Mouse (Mus musculus): ENCODE data around the gene Helz. TPM values are rescaled to one million over a fixed set of nuclear protein-coding genes. Genes with fewer than 3 reads are reported as not detected.

Helz gene
- polyA plus RNA-seq, 1 experiment from 2014 or later, result 5.6 TPM

- Histone ChIP-seq H3K4me2 (no peak overlapping the region), H3K27me3 (no peaks in the 10 kb centered on the region), H3K4me1 (replicated peaks) (no peaks in the 10 kb centered on the region), H3K9ac (no peak overlapping the region), H3K9me3 (replicated peaks) (no peaks in the 10 kb centered on the region), H3K4me3 (replicated peaks) (no peak overlapping the region), H3K36me3 (replicated peaks) (no peaks in the 10 kb centered on the region), H3K27ac (replicated peaks) (no peak overlapping the region)
- WGBS (ENCODE audit: insufficient replicate concordance), result 50% methylated on average over 1 of the region's 1 CpGs
- no peak for ATAC-seq (ENCODE audit: insufficient read depth)
Measured at GRCm38 (mm10) chr11:107521153-107521552, 26.6 kb upstream of the Helz start.

DNA sequence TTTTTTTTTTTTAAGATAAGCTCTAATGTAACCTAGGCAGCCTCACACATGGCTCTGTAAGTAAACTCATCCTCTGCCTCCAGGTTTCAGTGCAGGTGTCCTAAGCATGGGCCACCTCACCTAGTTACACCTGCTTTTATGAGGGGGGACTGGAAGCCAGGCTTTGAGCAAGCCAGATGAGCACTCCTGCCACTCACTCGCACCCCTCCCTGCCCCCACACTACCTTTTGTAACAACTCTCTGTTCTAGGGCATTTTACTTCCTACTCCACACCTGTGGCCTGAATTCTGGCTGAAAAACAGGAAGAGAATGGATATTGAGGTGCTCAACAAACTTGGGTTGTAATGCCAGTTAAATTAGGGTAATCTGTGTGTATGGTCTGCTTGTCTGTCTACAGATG lies 22.8 kb upstream of the Helz start:
- peaks cover 4% of the 10 kb centered on the region; the same call in 1 of the 2 replicates for H3K4me1 ChIP-seq (replicated peaks)
- H3K4me3 ChIP-seq (replicated peaks), result no peak overlapping the region
- no peak overlapping the region for H3K9ac ChIP-seq
- H3K27ac ChIP-seq (replicated peaks), result no peak overlapping the region
- no peaks in the 10 kb centered on the region for H3K36me3 ChIP-seq (replicated peaks)
- no peak for ATAC-seq (ENCODE audit: insufficient read depth)
- no peak overlapping the region for H3K4me2 ChIP-seq
- WGBS (ENCODE audit: insufficient replicate concordance), result 64% methylated on average over 1 of the region's 1 CpGs
- no peaks in the 10 kb centered on the region for H3K27me3 ChIP-seq
- H3K9me3 ChIP-seq (replicated peaks), result no peaks in the 10 kb centered on the region

DNA sequence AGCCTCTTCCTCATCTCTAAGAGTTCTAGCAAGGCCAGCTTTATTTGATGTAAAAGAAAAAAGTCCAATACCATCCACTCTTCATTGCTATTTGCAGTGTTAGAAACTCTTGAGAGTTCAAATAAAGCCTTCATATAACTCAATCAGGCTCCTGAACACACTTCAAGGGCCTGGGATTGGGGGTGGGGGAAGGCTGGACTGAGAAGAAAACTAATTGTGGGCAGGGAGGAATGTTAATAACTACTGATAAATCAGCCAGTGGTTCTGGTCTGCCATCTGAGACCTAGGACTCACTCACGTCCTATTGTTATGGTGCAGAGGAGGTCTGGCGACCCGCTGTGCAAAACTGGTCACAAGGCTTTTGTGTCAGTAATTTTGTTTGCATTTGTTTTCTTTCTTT lies 20.1 kb upstream of the Helz start:
- no peak for ATAC-seq (ENCODE audit: insufficient read depth)
- no peaks in the 10 kb centered on the region for H3K9me3 ChIP-seq (replicated peaks)
- H3K27ac ChIP-seq (replicated peaks), result no peak overlapping the region
- H3K4me3 ChIP-seq (replicated peaks), result no peak overlapping the region
- H3K36me3 ChIP-seq (replicated peaks), result no peaks in the 10 kb centered on the region
- no peaks in the 10 kb centered on the region for H3K27me3 ChIP-seq
- H3K4me2 ChIP-seq, result no peak overlapping the region
- peaks cover 12% of the 10 kb centered on the region for H3K4me1 ChIP-seq (replicated peaks)
- no peak overlapping the region for H3K9ac ChIP-seq
- 67% methylated on average over 3 of the region's 3 CpGs for WGBS (ENCODE audit: insufficient replicate concordance)

- ATAC-seq (ENCODE audit: insufficient read depth), result peak; percentile 34; the same call in 1 of the 2 replicates
- Histone ChIP-seq H3K9me3 (replicated peaks) (no peaks in the 10 kb centered on the region), H3K4me2 (no peak overlapping the region), H3K4me3 (replicated peaks) (no peak overlapping the region), H3K27me3 (no peaks in the 10 kb centered on the region), H3K27ac (replicated peaks) (no peak overlapping the region), H3K4me1 (replicated peaks) (peaks cover 12% of the 10 kb centered on the region), H3K36me3 (replicated peaks) (no peaks in the 10 kb centered on the region), H3K9ac (no peak overlapping the region)
- 11% methylated on average over 8 of the region's 8 CpGs for WGBS (ENCODE audit: insufficient replicate concordance)
Measured at GRCm38 (mm10) chr11:107529320-107529719, 18.4 kb upstream of the Helz start.

DNA sequence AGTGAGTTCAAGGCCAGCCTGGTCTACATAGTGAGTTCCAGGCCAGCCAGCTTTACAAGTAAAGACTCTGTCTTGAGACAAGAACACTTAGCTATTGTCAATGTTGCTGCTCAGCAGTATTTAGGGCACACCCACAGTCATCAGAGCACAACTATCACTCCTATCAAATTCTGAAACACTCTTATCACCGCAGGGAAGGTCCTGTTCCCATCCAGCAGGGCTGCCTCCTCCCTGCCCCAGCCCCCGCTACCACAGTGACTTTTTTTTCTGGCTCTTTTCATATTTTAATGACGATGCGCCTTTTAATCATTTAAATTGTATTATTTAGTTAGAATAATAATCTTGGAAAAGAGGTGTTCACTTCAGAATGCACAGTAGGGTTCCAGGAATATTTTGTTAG lies 16.3 kb upstream of the Helz start:
- ATAC-seq (ENCODE audit: insufficient read depth), result peak; percentile 42
- WGBS (ENCODE audit: insufficient replicate concordance), result 31% methylated on average over 4 of the region's 4 CpGs

DNA sequence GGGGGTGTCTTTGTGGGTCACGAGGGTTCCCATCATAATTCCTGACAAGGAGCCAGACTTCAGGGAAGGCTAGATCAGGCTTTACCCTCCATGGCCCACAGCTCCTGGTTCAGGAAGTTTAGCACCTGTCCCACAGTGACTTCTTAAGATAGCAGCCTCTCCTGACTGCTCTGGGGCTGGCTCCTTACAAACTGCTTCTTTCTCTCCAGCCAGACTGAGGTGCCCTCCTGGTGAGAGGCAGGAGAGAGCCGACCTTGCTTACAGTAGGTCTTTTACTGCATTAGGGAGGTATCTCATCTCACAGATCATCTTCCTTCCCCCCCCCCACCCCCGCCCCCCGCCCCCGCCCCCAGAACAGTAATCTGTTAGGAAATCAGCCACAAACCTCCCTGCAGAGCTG lies 15.5 kb upstream of the Helz start:
- H3K4me3 ChIP-seq (replicated peaks), result no peak overlapping the region
- no peak overlapping the region for H3K27ac ChIP-seq (replicated peaks)
- WGBS (ENCODE audit: insufficient replicate concordance), result 13% methylated on average over 5 of the region's 5 CpGs
- H3K4me2 ChIP-seq, result no peak overlapping the region
- H3K36me3 ChIP-seq (replicated peaks), result no peaks in the 10 kb centered on the region
- peaks cover 12% of the 10 kb centered on the region for H3K4me1 ChIP-seq (replicated peaks)
- no peaks in the 10 kb centered on the region for H3K27me3 ChIP-seq
- H3K9ac ChIP-seq, result no peak overlapping the region
- no peaks in the 10 kb centered on the region for H3K9me3 ChIP-seq (replicated peaks)
- no peak for ATAC-seq (ENCODE audit: insufficient read depth)

More for the DNA sequence above, 16.3 kb upstream of the Helz start:
- no peak overlapping the region for H3K9ac ChIP-seq
- no peaks in the 10 kb centered on the region for H3K9me3 ChIP-seq (replicated peaks)
- 0 out of 2 replicates have a peak overlapping the region, but pooled peaks have one; percentile 6 for H3K27ac ChIP-seq (replicated peaks)
- H3K27me3 ChIP-seq, result no peaks in the 10 kb centered on the region
- peaks cover 12% of the 10 kb centered on the region for H3K4me1 ChIP-seq (replicated peaks)
- H3K4me2 ChIP-seq, result no peak overlapping the region
- H3K4me3 ChIP-seq (replicated peaks), result no peak overlapping the region
- H3K36me3 ChIP-seq (replicated peaks), result no peaks in the 10 kb centered on the region

DNA sequence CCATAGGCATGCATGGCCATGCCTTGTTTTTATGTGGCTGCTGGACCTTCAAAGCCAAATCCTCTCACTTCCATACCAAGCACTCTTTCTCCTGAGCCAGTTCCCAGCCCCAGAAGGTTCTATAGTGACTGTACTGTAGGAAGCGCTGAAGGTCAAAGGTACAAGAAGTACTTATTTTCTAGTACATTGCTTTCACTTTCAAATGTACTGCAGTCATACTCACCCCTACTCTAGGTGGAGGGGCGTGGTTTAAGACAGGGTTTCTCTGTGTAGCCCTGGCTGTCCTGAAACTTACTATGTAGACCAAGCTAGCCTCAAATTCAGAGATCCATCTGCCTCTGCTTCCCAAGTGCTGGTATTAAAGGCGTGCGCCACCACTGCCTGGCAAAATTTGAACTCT lies 8.7 kb upstream of the Helz start:
- whole genome bisulfite sequencing (ENCODE audit: insufficient replicate concordance), result 76% methylated on average over 4 of the region's 4 CpGs
- Histone ChIP-seq H3K4me3 (replicated peaks) (no peak overlapping the region), H3K9ac (no peak overlapping the region), H3K36me3 (replicated peaks) (no peaks in the 10 kb centered on the region), H3K4me1 (replicated peaks) (no peaks in the 10 kb centered on the region), H3K4me2 (no peak overlapping the region), H3K27ac (replicated peaks) (no peak overlapping the region), H3K9me3 (replicated peaks) (no peaks in the 10 kb centered on the region), H3K27me3 (no peaks in the 10 kb centered on the region)
- no peak for ATAC-seq (ENCODE audit: insufficient read depth)

- H3K27me3 ChIP-seq, result peaks cover under 1% of the 10 kb centered on the region; the same call in 1 of the 2 replicates
- no peak overlapping the region for H3K27ac ChIP-seq (replicated peaks)
- no peak overlapping the region for H3K4me3 ChIP-seq (replicated peaks)
- no peak overlapping the region for H3K4me2 ChIP-seq
- ATAC-seq (ENCODE audit: insufficient read depth), result no peak
- no peaks in the 10 kb centered on the region for H3K9me3 ChIP-seq (replicated peaks)
- no peaks in the 10 kb centered on the region for H3K4me1 ChIP-seq (replicated peaks)
- H3K9ac ChIP-seq, result no peak overlapping the region
- 23% methylated on average over 1 of the region's 1 CpGs for WGBS (ENCODE audit: insufficient replicate concordance)
- H3K36me3 ChIP-seq (replicated peaks), result no peaks in the 10 kb centered on the region
Measured at GRCm38 (mm10) chr11:107540339-107540738, 7.4 kb upstream of the Helz start.

- Histone ChIP-seq H3K9ac (no peak overlapping the region), H3K27me3 (peaks cover 22% of the 10 kb centered on the region), H3K9me3 (replicated peaks) (no peaks in the 10 kb centered on the region), H3K4me3 (replicated peaks) (no peak overlapping the region), H3K36me3 (replicated peaks) (no peaks in the 10 kb centered on the region), H3K4me1 (replicated peaks) (peaks cover 28% of the 10 kb centered on the region), H3K4me2 (peak overlapping the region; percentile 94), H3K27ac (replicated peaks) (no peak overlapping the region)
- WGBS (ENCODE audit: insufficient replicate concordance), result 36% methylated on average over 13 of the region's 13 CpGs
- no peak for ATAC-seq (ENCODE audit: insufficient read depth)
Measured at GRCm38 (mm10) chr11:107545747-107546476, 1.8 kb upstream of the Helz start.

DNA sequence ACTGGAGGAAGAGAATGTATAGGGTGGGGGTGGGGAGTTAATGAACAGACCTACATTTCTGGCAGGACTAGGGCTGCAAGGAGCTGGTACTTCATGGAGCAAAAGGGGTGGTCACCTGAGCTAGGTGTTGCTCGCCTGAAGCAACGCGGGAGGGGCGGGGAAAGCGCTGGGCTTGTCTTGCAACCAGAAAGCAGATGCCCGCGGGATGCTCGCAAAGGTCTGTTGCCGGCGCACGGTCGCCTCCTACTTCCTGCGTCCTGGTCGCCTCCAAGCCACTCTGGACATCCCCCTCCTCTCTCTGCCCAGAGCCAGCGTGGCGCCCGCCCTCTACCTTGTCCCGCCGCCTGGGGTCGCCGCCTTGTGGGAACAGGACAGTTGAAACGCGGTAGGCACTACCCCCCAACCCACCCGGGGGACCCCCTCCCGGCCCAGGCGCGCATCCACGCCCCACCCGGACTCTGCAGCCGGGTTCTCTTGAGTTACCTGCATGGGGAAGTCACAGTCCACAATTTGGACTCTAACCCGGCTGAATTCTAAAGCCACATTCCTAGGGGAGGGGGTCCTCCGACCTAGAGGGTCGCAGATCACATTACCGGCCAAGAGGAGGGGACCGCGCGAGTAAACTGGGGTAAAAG lies 946 bp upstream of the Helz start:
- WGBS (ENCODE audit: insufficient replicate concordance), result 0% methylated on average over 37 of the region's 37 CpGs
- peaks cover 22% of the 10 kb centered on the region for H3K27me3 ChIP-seq
- peak overlapping the region; percentile 20 for H3K9ac ChIP-seq
- no peak for ATAC-seq (ENCODE audit: insufficient read depth)
- peaks cover 36% of the 10 kb centered on the region for H3K4me1 ChIP-seq (replicated peaks)
- no peak overlapping the region for H3K27ac ChIP-seq (replicated peaks)
- H3K9me3 ChIP-seq (replicated peaks), result no peaks in the 10 kb centered on the region
- H3K4me3 ChIP-seq (replicated peaks), result peak overlapping the region; percentile 90
- H3K36me3 ChIP-seq (replicated peaks), result peaks cover 7% of the 10 kb centered on the region; the same call in 1 of the 2 replicates
- peak overlapping the region; percentile 94 for H3K4me2 ChIP-seq

DNA sequence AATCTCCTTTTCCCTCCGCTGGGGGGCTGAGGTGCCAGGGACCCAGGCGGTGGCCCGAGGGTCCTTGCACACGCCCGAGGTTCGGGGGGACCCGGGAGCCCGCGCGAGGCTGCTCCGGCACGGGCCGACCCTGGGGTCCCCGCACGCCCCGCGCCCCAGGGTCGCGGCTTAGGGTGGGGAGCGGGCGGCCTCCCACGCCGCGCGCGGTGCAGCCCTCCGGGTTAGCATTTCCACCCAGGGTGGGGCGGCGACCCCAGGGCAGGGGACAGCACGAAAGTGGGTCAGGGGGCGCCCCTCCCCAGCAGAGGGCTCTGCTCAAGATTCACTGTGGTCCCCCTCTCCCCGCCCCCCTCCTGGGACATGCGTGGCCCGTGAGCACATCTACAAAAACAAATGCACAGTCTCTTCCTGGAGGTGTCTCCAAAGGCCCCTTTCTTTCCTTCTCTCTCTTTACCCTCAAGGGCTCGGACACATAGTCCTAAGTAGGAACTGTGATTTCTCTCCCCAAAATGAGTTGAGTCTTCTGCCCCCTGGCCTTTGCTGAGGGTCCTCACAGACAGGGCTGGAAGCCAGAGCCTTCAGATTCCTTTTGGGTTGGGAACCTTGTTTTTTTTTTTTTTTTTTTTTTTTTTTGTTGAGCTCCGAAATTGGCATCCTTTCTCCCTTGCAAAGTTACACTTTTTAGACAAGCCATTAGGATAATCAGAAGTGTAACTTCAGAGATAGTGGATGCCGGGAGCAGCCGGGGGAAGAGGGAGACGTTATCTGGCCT lies 660 bp downstream of the Helz start:
- peak overlapping the region; percentile 78 for H3K27ac ChIP-seq (replicated peaks)
- peak overlapping the region; percentile 94 for H3K4me2 ChIP-seq
- H3K27me3 ChIP-seq, result peaks cover 22% of the 10 kb centered on the region
- H3K4me1 ChIP-seq (replicated peaks), result peaks cover 44% of the 10 kb centered on the region
- peaks cover 16% of the 10 kb centered on the region for H3K36me3 ChIP-seq (replicated peaks)
- H3K9ac ChIP-seq, result peak overlapping the region; percentile 86
- H3K4me3 ChIP-seq (replicated peaks), result peak overlapping the region; percentile 90
- 4% methylated on average over 39 of the region's 39 CpGs for WGBS (ENCODE audit: insufficient replicate concordance)
- peak; percentile 23 for ATAC-seq (ENCODE audit: insufficient read depth)
- no peaks in the 10 kb centered on the region for H3K9me3 ChIP-seq (replicated peaks)
